Mouse (Mus musculus): Measurements from ENCODE around the gene Tnip1. TPM values are rescaled to one million over a fixed set of nuclear protein-coding genes. Genes with fewer than 3 reads are reported as not detected.
A peak's percentile ranks its signal among the peaks of the same experiment; 100 is the strongest.

Tnip1 gene
- polyA plus RNA-seq, 1 experiment = 16.0 TPM

GRCm38 (mm10) chr11:54885406-54885805 is 77.3 kb downstream of the Tnip1 start:
- TF ChIP-seq CTCF (IDR thresholded peaks at IDR 0.05; ENCODE audit: borderline replicate concordance, extremely low read depth, insufficient read depth, insufficient read length) = no peak
- TF ChIP-seq POLR2A (IDR thresholded peaks at IDR 0.05; ENCODE audit: borderline replicate concordance, extremely low read depth, insufficient read depth, insufficient read length, poor library complexity, severe bottlenecking) = no peak
- no peak for DNase-seq (ENCODE audit: low read depth)

- TF ChIP-seq POLR2A (IDR thresholded peaks at IDR 0.05; ENCODE audit: borderline replicate concordance, extremely low read depth, insufficient read depth, insufficient read length, poor library complexity, severe bottlenecking) = no peak
- no peak for TF ChIP-seq CTCF (IDR thresholded peaks at IDR 0.05; ENCODE audit: borderline replicate concordance, extremely low read depth, insufficient read depth, insufficient read length)
- DNase-seq (ENCODE audit: low read depth) = peak; percentile 27
Measured at GRCm38 (mm10) chr11:54884937-54885336, 77.8 kb downstream of the Tnip1 start.

GRCm38 (mm10) chr11:54884197-54884828 is 78.4 kb downstream of the Tnip1 start:
- TF ChIP-seq POLR2A (IDR thresholded peaks at IDR 0.05; ENCODE audit: borderline replicate concordance, extremely low read depth, insufficient read depth, insufficient read length, poor library complexity, severe bottlenecking) (no peak), CTCF (IDR thresholded peaks at IDR 0.05; ENCODE audit: borderline replicate concordance, extremely low read depth, insufficient read depth, insufficient read length) (no peak)
- no peak for DNase-seq (ENCODE audit: low read depth)

- no peak for DNase-seq (ENCODE audit: low read depth)
- TF ChIP-seq POLR2A (IDR thresholded peaks at IDR 0.05; ENCODE audit: borderline replicate concordance, extremely low read depth, insufficient read depth, insufficient read length, poor library complexity, severe bottlenecking) (no peak), CTCF (IDR thresholded peaks at IDR 0.05; ENCODE audit: borderline replicate concordance, extremely low read depth, insufficient read depth, insufficient read length) (no peak)
Measured at GRCm38 (mm10) chr11:54882671-54883070, 80.0 kb downstream of the Tnip1 start.

GRCm38 (mm10) chr11:54881051-54881474 is 81.7 kb downstream of the Tnip1 start:
- peak; percentile 43 for DNase-seq (ENCODE audit: low read depth)
- TF ChIP-seq POLR2A (IDR thresholded peaks at IDR 0.05; ENCODE audit: borderline replicate concordance, extremely low read depth, insufficient read depth, insufficient read length, poor library complexity, severe bottlenecking) (no peak), CTCF (IDR thresholded peaks at IDR 0.05; ENCODE audit: borderline replicate concordance, extremely low read depth, insufficient read depth, insufficient read length) (no peak)

- TF ChIP-seq POLR2A (IDR thresholded peaks at IDR 0.05; ENCODE audit: borderline replicate concordance, extremely low read depth, insufficient read depth, insufficient read length, poor library complexity, severe bottlenecking) (no peak), CTCF (IDR thresholded peaks at IDR 0.05; ENCODE audit: borderline replicate concordance, extremely low read depth, insufficient read depth, insufficient read length) (no peak)
- DNase-seq (ENCODE audit: low read depth) = no peak
Measured at GRCm38 (mm10) chr11:54879922-54880321, 82.8 kb downstream of the Tnip1 start.

- DNase-seq (ENCODE audit: low read depth) = peak; percentile 80
- TF ChIP-seq CTCF (IDR thresholded peaks at IDR 0.05; ENCODE audit: borderline replicate concordance, extremely low read depth, insufficient read depth, insufficient read length) (peak; percentile 58; the same call in 1 of the 2 replicates), POLR2A (IDR thresholded peaks at IDR 0.05; ENCODE audit: borderline replicate concordance, extremely low read depth, insufficient read depth, insufficient read length, poor library complexity, severe bottlenecking) (no peak)
Measured at GRCm38 (mm10) chr11:54879434-54879833, 83.3 kb downstream of the Tnip1 start.

GRCm38 (mm10) chr11:54878893-54879292 is 83.8 kb downstream of the Tnip1 start:
- TF ChIP-seq CTCF (IDR thresholded peaks at IDR 0.05; ENCODE audit: borderline replicate concordance, extremely low read depth, insufficient read depth, insufficient read length) = no peak
- no peak for TF ChIP-seq POLR2A (IDR thresholded peaks at IDR 0.05; ENCODE audit: borderline replicate concordance, extremely low read depth, insufficient read depth, insufficient read length, poor library complexity, severe bottlenecking)
- no peak for DNase-seq (ENCODE audit: low read depth)

- no peak for DNase-seq (ENCODE audit: low read depth)
- TF ChIP-seq POLR2A (IDR thresholded peaks at IDR 0.05; ENCODE audit: borderline replicate concordance, extremely low read depth, insufficient read depth, insufficient read length, poor library complexity, severe bottlenecking) (no peak), CTCF (IDR thresholded peaks at IDR 0.05; ENCODE audit: borderline replicate concordance, extremely low read depth, insufficient read depth, insufficient read length) (no peak)
Measured at GRCm38 (mm10) chr11:54876031-54876430, 86.7 kb downstream of the Tnip1 start.

GRCm38 (mm10) chr11:54871831-54872537 is 90.7 kb downstream of the Tnip1 start:
- peak; percentile 39 for DNase-seq (ENCODE audit: low read depth)
- no peak for TF ChIP-seq POLR2A (IDR thresholded peaks at IDR 0.05; ENCODE audit: borderline replicate concordance, extremely low read depth, insufficient read depth, insufficient read length, poor library complexity, severe bottlenecking)
- TF ChIP-seq CTCF (IDR thresholded peaks at IDR 0.05; ENCODE audit: borderline replicate concordance, extremely low read depth, insufficient read depth, insufficient read length) = no peak

GRCm38 (mm10) chr11:54869318-54869717 is 93.4 kb downstream of the Tnip1 start:
- TF ChIP-seq POLR2A (IDR thresholded peaks at IDR 0.05; ENCODE audit: borderline replicate concordance, extremely low read depth, insufficient read depth, insufficient read length, poor library complexity, severe bottlenecking) = no peak
- no peak for TF ChIP-seq CTCF (IDR thresholded peaks at IDR 0.05; ENCODE audit: borderline replicate concordance, extremely low read depth, insufficient read depth, insufficient read length)
- DNase-seq (ENCODE audit: low read depth) = no peak

- DNase-seq (ENCODE audit: low read depth) = no peak
- TF ChIP-seq POLR2A (IDR thresholded peaks at IDR 0.05; ENCODE audit: borderline replicate concordance, extremely low read depth, insufficient read depth, insufficient read length, poor library complexity, severe bottlenecking) (no peak), CTCF (IDR thresholded peaks at IDR 0.05; ENCODE audit: borderline replicate concordance, extremely low read depth, insufficient read depth, insufficient read length) (no peak)
Measured at GRCm38 (mm10) chr11:54868445-54868844, 94.3 kb downstream of the Tnip1 start.

Data from brain, embryonic 14.5 days (tissue).